Mouse (Mus musculus) gastrocnemius, adult 8-10 months (tissue): ENCODE measurements around the gene P2rx5. TPM values are rescaled to one million over a fixed set of nuclear protein-coding genes. Genes with fewer than 3 reads are reported as not detected.
A peak's percentile ranks its signal among the peaks of the same experiment; 100 is the strongest.

Source experiments
- DNase-seq, 2 experiments: peaks; one replicate each; pipeline ENCODE4 v3.0.0; 2022; ENCODE audit warnings: low spot score in 2 of 2
- total RNA-seq, 4 experiments: library from RNA; stranded (reverse); gene quantifications; 2 replicates each; pipeline ENCODE4 v1.2.4; 2022

Gene P2rx5
- 1 to 10 TPM; 6.4 to 9.5 (median 7.0) TPM for total RNA-seq

DNA sequence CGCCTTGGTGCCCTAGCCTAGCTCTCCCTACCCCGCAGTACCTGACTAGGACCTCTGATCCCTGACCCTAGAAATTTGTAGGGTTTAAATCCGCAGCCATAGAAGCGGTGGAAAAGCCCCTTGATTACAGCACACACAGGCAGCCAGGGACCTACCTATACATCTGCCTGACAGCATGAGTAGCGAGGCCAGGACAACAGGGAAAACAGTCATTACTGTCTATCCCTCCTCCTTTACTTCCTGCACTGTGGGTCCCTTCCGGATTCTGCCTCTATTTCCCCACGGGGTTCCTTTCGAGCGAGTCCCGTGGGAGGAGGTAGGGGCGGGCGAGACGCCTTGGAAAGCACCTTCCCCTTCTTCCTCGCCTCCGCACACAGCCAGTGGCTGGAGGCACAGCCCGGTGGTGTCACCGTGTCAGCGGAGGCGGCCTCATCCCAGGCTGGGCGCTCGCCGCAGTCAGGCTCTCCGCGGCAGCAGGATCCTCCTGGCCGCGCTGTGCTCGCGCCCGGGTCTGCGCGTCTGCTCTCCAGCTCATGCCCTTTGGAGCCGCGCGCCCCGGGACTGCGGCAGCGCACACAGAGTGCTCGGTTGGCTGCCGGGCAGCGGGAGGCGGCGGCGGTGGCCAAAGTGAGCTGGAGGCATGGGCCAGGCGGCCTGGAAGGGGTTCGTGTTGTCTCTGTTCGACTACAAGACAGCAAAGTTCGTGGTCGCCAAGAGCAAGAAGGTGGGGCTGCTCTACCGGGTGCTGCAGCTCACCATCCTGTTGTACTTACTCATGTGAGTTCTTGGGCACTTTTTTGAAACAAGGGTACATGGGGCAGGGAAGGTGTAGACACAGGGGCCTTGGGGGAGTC, at the start of gene P2rx5:
Gene P2rx5 (plus strand): TSS at position 465 of the 854 bp plus-strand sequence.
- DNase-seq, result peak; percentile 42 to 55

DNA sequence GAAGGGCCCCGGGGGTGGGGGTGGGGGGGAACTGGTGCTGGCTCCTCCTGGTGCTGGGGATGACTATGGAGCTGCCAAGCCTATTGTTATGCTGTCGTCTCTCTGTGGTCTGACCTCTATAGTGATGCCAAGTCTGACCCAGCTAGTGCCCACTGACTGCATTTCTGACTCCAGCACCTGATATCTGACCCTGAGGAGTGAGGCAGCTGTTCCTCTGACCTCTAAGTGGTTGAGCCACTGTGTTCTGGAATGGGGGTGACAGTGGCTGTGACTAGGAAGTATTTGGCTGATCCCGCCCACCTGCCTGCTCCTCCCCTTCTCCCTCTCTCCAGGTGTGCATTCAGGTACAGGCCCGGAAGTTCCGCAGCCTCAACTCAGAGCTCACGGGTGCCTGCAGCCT, 48.8 kb upstream of the P2rx5 start:
- no peak for DNase-seq

DNA sequence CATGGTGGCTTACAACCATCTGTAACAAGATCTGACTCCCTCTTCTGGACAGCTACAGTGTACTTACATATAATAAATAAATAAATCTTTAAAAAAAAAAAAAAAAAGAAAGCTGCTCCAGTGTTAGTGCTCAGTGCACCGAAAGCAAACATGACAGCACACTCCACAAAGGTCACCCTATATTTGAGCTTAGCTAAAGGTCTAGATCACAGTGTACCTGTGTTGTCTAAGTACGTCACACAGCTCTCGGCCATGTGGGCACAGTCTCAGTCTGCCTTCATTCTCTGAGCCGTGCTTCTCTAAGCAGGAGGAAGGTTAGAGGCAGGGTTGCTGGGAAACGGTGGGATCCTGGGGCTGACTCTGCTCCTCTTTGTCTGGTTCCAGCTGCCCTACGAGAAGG, 33.7 kb upstream of the P2rx5 start:
- no peak for DNase-seq

DNA sequence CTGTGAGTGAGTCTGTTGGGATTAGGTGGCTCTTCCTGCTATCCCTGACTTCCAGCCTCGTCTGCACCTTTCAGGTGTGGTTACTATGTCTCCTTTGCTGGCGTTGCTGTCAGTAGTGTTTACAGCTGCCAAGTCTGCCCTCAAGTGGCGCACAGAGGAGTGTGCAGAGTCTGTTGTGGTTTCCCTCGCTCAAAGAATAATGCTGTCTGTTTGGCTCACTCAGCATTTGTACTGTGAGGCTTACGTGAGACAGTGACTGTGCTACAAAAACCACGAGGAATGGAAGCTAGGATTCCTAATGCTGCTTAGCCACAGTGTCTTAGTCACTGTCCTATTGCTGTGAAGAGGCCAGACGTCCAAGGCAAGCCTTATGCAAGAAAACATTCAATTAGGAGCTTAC, 29.2 kb upstream of the P2rx5 start:
- no peak for DNase-seq

DNA sequence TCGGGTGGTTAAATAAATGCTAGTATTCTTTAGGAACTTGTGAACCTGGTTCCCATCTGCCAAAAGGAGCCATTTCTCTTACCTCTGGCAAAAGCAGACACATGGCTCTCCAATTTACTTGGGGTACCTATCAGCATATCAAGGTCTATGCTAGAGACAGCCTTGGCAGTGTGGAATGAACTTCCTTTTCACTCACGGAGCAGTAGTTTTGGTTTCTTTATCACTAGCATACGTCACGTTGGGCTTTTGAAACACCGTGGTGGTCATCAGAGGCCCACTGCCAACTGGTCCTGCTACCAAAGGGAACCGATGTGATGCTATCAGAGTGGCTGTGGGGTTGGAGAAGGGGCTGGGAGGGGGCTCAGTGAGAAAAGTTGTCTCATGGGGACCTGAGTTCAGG, 27.2 kb upstream of the P2rx5 start:
- DNase-seq, result no peak

DNA sequence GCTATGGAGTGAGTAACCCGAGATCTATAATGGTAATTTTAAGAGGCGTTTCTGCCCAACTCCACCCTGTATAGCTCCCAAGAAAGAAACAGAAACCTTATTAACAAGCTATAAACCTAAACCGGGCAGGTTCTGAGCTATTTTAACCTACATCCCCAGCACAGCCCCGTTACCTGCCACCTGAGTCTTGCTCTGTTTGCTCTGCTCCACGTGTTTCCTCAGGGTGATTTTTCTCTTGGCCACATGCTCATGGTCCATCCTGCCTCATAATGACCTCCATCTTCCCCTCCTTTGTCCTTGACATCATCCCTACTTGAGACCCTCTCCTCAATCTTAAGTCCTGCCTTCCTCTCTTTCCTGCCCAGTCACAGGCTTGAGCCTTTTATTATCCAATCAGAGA, 26.0 kb upstream of the P2rx5 start:
- DNase-seq, result no peak

DNA sequence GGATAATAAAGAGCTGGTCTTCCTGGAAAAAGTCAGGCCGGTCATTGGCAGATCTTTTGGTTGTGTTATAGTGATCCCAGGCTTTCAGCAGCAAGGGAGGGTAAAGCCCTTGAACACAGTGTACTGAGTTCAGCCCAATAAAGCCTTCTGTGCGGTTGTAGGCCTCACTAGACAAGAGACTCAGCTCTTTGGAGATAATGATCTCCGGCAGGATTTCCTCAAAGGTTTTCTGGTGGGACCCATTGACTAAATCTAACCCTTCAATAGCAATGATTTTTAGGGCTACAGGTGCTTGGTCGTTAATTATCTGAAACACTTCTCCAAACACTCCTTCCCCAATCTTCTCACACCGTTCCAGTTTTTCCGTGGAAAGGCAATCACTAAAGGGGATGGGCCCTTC, 23.6 kb upstream of the P2rx5 start:
- no peak for DNase-seq

DNA sequence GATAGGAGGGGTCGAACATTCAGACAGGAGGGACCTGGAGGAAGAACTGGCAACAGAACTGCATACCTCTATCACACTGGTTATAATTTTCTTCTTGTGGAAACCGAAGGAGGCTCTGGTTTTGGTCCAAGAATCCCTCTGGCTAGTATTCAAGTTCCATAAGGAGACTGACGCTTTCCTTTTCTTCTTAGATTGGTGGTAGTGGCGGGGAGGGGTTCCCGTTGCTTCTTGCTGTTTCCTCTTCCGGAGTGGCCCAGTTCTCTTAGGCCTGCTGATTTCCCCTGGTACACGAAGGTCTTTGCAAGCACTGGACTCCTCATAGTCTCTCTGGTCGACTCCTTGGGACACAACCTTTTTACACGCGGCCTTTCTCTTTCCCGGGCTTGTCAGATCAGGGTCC, 23.1 kb upstream of the P2rx5 start:
- no peak for DNase-seq

DNA sequence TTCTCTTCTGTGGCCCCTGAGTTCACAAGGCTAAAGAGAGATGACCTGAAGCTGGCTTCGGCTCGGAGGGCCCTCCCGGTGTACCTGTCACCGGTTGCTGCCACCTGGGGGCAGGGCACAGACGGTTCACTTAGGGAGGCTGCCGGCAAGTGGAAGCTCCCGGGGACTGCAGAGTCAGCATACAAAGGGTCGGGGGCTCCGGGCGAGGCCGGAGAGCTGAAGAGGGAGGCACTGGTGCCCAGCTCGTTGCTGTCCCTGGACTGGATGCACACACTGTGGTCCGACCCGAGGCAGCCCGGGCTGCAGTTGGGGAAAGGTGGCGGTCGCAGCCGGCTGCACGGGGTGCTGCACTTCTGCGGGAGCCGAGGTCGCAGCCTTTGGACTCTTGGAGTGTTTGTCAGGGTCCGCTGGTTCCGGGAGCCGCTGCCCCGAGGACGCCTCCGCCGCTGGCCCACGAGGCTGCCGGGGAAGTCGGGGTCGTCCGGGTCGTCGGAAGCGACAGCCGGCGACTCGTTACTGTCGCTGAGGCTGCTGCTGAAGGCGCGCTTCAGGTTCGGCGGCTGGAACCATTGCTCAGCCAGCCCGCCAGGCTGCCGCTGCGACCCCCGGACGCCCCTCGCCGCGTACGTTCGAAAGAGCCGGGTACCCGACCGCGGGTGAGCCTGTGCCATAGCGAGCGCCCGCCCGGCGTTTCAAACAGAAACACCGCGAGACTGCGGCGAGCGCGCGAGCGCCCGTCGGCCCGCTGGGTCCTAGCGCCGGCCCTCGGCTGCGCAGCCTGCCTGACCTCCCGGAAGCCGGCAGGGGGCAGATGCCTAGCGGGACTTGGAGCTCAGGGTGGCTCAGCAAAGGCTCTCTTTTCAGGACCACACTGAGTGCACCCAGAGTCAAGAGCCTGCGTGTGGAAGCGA, 22.4 kb upstream of the P2rx5 start, which contains the start of gene Haspin:
Gene Haspin (minus strand): TSS at position 704 of the 911 bp plus-strand sequence.
- DNase-seq, result peak; percentile 80 to 83

DNA sequence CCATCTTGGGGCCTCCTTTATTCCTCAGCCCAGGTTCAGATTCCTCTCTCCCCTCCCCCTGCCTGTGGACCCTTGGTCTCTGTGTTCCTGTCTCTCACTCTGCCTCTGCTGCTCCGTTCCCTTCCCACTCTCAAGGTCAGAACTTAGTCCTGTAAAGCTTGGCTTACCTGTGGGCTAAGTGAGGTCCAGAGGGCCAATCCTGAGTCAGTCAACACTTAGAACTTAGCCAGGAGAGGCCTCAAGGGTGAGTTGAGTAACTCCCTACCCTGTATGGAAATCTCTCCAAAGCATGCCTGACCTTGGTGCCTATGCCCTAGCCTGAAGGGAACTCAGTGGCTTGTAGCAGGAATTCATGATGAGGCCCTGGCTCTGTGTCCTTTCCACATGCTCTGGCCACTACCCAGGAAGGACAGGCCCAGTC, 15.9 kb upstream of the P2rx5 start:
- DNase-seq, result peak in 1 of 2 experiments; percentile 13

DNA sequence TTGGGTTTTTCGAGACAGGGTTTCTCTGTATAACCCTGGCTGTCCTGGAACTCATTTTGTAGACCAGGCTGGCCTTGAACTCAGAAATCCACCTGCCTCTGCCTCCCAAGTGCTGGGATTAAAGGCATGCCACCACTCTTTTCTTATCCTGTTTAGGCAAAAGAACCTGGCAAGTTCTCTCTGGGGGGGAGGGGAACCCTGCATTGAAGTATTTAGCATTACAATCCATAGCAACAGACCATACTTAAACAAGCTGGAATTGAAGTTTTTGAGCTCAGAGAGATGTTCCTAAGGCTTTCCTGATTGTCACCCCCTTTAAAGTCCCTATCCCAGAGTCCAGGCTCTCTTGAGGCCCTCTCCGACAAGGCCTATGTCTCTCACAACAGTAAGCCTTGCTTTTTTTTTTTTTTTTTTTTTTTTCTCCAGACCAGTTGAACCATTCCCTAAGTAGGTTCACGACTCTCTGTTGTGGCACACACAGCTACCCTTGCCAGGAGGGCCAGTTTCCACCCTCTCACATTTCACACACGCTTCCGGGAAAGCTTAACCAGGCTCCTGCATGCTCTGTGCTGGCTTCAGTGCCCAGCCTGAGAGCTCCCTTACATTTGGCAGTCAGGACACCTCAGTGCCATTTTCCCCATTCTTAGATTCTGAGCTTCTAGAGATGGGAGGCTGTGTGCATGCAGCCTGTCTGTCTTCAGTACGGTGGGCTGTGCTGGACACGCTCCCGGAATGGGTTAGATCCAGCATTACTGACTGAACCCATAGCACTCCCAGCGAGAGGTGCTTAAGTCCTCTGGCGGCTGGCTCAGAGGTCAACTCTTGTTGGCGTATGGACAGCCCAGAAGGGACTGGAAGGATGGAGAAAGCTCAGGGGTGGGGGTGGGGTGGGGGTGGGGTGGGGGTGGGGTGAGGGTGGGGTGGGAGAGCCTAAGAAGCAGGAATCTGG, 13.9 kb upstream of the P2rx5 start:
- peak; percentile 34 to 57 for DNase-seq

DNA sequence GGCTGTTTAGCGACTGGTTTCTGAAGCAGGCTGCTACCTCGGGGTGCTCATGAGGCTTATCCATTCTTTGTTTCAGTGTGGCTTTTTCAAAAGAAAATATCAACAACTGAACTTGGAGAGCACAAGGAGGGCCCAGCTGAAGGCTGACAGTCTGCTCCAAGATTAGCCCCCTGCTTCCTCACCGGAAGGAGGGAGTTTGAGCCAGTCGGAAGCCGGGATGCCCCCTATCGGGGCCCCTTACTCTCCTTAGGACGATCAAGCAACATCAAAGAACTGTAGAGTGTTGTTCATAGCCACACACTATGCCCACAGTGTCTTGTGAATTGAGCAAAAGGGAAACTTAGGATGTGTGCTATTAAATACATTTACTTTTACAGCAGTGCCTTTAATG, 13.3 kb upstream of the P2rx5 start:
- DNase-seq, result no peak

DNA sequence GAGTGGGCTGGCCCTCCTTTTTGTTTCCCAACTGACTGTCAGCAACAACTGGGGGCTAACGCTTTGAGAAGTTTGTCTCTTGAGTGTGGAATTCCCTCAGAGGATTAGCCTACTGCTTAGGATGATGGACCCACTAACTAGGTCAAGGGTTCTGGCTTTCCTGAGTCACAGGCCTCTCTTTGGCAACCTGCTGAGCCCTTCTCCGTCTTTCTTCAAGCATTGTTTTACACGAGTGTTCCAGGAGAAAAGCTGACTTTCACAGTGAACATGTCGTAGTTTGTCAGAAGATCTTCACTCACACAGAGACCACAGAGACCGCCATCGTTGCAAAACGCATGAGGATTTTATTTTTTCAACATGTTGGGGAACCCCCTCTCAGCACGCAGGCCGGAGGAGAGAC, 12.0 kb upstream of the P2rx5 start:
- no peak for DNase-seq

DNA sequence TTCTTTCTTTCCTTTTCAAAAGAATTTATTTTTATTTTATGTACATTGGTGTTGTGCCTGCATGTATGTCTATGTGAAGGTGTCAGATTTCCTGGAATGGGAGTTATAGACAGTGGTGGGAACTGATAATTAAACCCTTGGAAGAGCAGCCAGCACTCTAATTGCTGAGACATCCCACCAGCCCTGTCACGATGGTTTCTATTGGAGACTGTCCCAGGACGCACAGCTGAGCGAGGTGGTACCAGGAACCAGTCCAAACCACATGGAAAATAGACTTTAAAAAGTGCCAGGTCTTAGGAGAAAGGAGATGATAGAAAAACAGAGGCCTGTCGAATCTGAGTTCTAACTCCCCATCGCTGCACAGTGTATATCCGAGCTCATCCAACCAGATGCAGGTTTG, 5.2 kb upstream of the P2rx5 start:
- no peak for DNase-seq

DNA sequence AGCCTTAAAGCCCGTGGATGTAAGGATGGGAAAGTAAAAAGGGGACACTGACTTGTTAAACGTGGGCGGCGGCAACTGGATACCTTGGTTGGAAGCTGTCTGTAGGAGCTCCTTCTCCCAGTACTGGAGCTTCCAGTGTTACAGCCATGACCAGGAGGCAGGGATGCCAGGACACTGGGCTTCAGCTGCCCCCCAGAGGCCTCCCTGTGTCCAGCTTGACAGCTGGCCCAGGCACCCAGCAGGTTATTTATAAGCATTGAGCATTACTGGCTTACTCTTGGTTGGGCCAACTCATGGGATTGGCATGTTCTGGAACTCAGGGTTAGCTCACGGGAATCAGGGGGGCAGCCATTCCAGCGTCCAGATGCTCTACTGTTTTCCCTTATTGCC, 585 bp downstream of the P2rx5 start:
- peak; percentile 73 to 83 for DNase-seq

DNA sequence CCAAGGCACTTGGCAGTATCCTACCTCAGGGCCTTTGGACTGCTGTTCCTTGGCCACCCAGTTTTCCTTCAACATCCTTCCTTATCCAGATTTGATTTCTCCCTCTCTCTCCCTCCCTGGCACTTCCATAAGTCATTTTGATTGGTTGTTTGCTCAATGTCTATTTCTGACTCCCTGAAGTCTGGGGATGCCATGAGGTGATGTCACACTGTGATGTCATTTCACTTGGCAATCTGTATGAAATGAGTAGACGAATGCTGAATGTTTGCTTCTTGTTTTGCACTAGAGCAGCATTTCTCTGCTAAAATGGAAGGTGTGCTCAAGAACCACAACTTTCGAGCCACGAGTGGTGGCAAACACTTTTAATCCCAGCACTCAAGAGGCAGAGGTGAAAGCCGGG, 1.4 kb downstream of the P2rx5 start:
- DNase-seq, result no peak

DNA sequence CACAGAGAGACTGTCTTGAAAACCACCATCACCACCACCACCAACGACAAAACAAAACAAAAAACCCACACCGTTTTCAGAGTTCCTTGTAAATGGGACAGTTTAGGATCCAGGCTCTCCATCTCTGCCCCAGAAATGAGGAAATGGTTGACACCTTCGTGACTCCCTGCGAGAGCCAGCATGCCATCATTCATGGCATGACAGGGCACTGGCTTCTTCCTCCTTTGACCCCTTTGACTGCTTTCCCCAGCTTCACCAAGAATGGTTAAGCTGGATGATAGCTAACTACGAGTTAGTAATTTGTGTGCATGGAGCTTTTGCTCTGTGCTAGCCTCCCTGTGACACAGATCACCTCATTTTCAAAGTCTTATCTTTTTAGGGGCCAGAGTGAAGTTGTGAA, 2.1 kb downstream of the P2rx5 start:
- DNase-seq, result no peak

DNA sequence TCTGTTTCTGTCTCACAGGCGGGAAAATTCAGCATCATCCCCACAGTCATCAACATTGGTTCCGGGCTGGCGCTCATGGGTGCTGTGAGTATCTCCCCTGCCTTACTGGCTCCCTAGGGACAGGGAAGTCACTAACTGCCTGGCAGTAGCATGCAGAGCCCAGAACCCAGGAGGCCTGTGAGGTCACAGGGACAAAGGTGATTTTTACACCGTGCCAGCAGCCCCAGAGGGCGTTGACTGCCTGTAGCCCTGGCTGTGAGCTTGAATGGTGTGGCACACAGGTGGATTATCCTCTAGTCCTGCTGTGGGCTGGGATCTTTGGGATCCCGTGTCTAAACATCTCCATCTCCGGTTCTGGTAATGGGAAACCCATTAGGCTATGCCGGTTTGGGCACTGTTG, 7.8 kb downstream of the P2rx5 start:
- no peak for DNase-seq

DNA sequence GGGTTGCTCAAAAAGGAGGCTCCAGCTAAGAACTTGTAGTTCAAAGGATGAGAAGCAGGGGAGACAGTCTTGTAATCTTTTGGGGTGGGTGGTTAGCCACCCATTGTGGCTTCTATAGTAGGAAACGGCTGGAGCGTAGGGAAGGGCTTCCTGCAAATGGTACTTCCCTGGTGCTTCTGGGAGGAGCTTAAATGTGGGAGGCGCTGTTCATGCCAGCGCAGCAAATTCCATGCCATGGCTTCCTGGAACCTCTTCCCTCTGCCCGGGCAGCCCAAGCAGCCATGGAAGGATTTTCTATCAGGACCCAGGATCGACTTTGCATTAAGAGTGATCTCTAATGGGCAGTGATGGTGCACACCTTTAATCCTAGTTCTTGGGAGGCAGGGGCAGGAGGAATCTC, 8.4 kb downstream of the P2rx5 start:
- no peak for DNase-seq

DNA sequence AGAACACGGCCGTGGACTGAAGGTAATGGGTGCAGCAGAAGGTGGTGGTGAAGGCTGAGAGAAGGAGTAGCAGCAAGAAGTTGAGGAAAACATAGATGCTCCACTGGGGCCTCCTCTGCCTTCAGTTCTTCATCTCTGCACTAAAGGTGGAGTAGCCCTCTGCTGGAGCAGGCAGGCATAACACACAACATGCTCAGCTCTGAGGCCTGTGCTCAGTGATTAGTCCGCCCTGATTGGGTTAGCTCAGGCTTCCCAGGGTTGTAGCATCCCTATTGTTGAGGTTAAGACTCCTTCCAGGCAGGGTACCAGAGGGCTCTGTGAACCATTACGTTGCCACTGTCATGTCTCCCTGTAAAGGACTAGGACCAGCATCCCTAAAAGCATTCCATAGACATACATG, 9.0 kb downstream of the P2rx5 start:
- DNase-seq, result peak in 1 of 2 experiments; percentile 21

DNA sequence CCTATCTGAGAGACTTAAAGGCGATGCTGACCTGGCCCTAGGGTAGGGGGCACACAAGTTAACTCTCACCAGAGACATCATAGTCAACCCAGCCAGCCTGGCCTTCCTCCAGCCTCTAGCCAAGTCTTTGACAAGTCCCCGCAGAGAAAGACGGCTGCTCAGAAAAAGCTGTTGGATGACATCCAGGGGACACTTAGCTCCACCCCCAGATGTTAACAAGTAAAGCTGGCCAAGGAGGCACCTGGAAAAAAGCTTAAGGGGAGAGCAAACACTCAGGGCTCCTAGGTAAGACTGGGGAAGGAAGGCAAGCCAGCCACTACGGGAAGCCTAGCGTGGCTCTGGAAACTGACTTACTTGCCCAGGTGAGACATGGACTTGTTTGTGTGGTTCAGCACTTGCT, 12.0 kb downstream of the P2rx5 start:
- peak; percentile 17 to 23 for DNase-seq
